Mouse (Mus musculus) R1 (cell line): ENCODE measurements around the gene Znrf1.
A peak's percentile ranks its signal among the peaks of the same experiment; 100 is the strongest.

Experiments
- DNase-seq: peaks from one replicate; pipeline ENCODE4 v3.0.0-alpha.2; 2018; ENCODE audit warnings: low read depth, low spot score

Znrf1 gene

GRCm38 (mm10) chr8:111568029-111568428 lies 32.1 kb downstream of the Znrf1 start:
- no peak for DNase-seq

GRCm38 (mm10) chr8:111569926-111570325 lies 34.0 kb downstream of the Znrf1 start:
- DNase-seq, result no peak

GRCm38 (mm10) chr8:111570432-111570831 lies 34.5 kb downstream of the Znrf1 start:
- DNase-seq, result no peak

- DNase-seq, result no peak
Observed at GRCm38 (mm10) chr8:111571661-111572060, 35.8 kb downstream of the Znrf1 start.

- DNase-seq, result no peak
Observed at GRCm38 (mm10) chr8:111572431-111572830, 36.5 kb downstream of the Znrf1 start.

GRCm38 (mm10) chr8:111573583-111573982 lies 37.7 kb downstream of the Znrf1 start:
- peak; percentile 90 for DNase-seq

GRCm38 (mm10) chr8:111574016-111574415 lies 38.1 kb downstream of the Znrf1 start:
- no peak for DNase-seq

GRCm38 (mm10) chr8:111575492-111575891 lies 39.6 kb downstream of the Znrf1 start:
- no peak for DNase-seq

- no peak for DNase-seq
Observed at GRCm38 (mm10) chr8:111576501-111576900, 40.6 kb downstream of the Znrf1 start.

- no peak for DNase-seq
Observed at GRCm38 (mm10) chr8:111577880-111578533, 42.1 kb downstream of the Znrf1 start.

- no peak for DNase-seq
Observed at GRCm38 (mm10) chr8:111579318-111579717, 43.4 kb downstream of the Znrf1 start.

- no peak for DNase-seq
Observed at GRCm38 (mm10) chr8:111580306-111580705, 44.4 kb downstream of the Znrf1 start.

GRCm38 (mm10) chr8:111582386-111582785 lies 46.5 kb downstream of the Znrf1 start:
- no peak for DNase-seq

GRCm38 (mm10) chr8:111584946-111585345 lies 49.0 kb downstream of the Znrf1 start:
- DNase-seq, result no peak

GRCm38 (mm10) chr8:111587545-111588094 lies 51.7 kb downstream of the Znrf1 start:
- DNase-seq, result no peak

- peak; percentile 49 for DNase-seq
Observed at GRCm38 (mm10) chr8:111588336-111588735, 52.4 kb downstream of the Znrf1 start.

GRCm38 (mm10) chr8:111590214-111590613 lies 54.3 kb downstream of the Znrf1 start:
- no peak for DNase-seq

- no peak for DNase-seq
Observed at GRCm38 (mm10) chr8:111591176-111591575, 55.3 kb downstream of the Znrf1 start.

- peak; percentile 82 for DNase-seq
Observed at GRCm38 (mm10) chr8:111592390-111592910, 56.6 kb downstream of the Znrf1 start.

GRCm38 (mm10) chr8:111594044-111594840 lies 58.3 kb downstream of the Znrf1 start:
- DNase-seq, result no peak

- no peak for DNase-seq
Observed at GRCm38 (mm10) chr8:111594951-111595350, 59.1 kb downstream of the Znrf1 start.

- peak; percentile 23 for DNase-seq
Observed at GRCm38 (mm10) chr8:111595712-111596484, 60.0 kb downstream of the Znrf1 start.
